Mouse (Mus musculus) right cerebral cortex, postnatal 14 days (tissue): ENCODE data around the gene Rbm28.

Experiments used
- DNase-seq: peaks from one replicate; pipeline ENCODE4 v3.0.0; 2022

The Rbm28 gene

DNA sequence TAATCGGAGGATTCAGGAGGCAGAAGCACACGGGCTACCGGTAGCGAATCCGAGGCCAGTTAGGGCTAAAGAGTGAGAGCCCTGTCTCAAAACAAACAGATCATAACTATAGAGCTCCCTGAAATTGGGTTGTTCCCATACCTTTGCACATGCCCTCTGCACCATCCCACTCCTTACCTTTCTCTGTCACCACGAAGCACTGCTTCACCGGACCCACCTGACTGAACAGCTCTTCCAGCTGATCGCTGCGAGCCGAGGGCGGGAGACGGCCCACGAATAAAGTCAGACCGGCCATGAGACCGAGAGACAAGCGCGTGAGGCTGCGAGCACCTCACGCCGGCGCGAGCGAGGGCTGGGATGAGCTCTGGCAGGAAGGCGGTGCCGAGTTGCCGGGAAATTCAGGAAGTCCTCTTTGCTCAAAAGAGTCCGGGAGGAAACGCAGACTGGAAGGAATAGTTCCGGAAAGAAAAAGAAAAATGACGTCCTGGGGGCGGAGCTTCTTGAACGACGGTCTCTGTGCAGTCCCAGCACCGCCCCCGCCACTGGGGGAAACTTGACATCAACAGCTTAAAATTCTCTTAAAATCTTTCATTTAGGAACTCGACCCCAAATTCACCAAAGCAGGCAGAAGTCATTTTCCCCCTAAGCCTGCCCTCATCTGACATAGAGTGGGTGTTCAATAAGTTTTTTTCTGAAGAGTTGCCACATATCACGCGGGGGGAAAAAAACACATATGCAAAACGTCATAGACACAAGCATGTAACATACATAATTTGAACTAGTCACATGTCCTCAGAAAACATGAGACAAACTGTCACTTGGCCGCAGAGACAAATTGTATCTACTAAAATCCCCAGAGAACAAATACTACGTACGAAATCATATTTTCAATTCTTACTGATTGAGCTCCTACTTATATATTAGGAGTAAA lies at the start of gene Rbm28:
TSS of gene Rbm28 (minus strand) at position 693 of the 931 bp plus-strand sequence.
- DNase-seq = peak; percentile 81

DNA sequence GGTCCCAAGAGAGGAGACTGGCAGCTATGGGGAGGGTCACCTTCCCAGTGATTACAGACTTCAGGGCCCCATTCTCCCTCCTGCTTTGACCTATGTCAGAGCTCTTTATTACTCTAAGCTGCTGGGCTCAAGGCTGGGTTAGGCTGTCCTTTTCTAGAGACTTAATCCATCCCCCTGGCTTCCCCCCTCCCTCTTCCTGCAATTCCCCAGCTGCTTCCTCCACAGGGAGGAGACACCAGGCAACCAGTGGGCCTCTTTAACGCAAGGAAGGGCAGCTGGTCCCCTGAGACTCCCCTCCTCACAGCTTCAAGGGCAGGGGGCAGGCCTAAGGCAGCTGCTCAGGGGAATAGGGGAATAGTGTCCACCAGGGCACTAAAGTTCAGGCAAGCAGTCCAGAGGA lies 49.4 kb upstream of the Rbm28 start:
- DNase-seq = no peak

DNA sequence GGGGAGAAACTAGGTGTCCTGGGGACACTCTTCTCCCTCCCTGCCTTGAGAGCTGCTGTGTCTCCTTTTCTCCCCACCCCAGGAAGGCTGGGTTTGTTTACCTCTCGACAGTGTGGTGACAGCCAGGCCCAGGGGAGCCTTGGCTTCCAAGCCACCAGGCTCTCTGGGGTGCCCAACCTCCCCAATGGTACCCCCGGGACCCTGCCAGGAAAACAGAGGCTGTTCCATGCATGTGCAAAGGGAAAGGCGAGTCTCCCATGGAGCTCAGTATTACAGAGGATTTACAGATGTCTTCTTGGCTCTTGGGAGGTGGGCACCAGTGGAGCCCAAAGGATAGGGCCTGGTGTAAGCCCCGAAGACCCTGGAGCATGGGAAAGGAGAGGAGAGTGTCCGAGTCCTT lies 48.6 kb upstream of the Rbm28 start:
- DNase-seq = no peak

DNA sequence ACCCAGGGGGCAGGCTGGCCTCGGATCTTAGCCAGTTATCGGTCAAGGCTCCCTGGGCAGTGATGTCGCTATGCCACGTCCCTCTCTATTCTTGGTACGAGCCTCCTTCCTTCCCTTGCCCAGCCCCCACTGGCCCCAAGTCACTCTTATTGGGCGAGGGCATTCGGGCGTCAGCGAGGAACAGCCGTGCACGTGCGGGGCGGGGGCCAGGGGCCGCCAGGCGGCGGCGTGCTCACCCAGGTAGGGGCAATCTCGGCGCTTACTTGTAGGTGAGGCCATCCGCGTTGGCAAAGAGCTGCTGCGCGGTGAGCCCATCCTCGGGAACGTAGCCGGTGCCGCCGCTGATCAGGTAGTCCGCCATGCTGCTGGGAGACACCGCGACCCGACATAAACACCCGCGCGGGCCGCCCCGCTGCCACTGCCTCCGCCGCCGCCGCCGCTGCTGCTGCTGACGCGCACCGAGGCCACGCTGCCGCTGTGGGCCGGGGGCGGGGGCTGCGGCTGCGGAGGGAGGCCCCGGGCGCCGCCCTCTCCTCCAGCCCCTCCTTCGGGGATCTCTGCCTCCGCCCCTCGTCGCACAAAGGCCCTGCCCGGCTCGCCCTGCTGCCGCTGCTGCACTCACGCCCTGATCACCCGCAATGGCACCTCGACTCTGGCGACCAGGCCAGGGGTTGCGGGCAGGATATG lies 47.1 kb upstream of the Rbm28 start:
- DNase-seq = peak; percentile 70

DNA sequence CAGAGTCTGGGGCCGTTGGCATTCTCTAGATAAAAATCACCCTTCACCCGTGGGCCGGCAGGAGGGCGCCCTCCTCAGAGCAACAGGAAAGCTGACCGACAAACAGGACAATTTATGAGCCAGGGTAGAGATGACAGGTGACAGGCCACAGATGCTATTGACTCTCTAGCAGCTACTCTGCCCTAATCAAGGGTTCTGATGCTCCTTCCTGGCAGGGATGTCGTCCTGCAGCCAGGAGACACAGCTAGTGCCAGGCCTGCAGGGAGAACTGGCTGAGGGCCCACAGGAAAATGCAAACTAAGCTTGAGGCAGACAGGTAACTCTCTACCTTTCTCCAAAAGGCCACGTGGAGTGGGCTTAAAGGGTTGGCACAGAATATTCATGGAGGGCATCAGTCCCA lies 46.3 kb upstream of the Rbm28 start:
- DNase-seq = no peak

DNA sequence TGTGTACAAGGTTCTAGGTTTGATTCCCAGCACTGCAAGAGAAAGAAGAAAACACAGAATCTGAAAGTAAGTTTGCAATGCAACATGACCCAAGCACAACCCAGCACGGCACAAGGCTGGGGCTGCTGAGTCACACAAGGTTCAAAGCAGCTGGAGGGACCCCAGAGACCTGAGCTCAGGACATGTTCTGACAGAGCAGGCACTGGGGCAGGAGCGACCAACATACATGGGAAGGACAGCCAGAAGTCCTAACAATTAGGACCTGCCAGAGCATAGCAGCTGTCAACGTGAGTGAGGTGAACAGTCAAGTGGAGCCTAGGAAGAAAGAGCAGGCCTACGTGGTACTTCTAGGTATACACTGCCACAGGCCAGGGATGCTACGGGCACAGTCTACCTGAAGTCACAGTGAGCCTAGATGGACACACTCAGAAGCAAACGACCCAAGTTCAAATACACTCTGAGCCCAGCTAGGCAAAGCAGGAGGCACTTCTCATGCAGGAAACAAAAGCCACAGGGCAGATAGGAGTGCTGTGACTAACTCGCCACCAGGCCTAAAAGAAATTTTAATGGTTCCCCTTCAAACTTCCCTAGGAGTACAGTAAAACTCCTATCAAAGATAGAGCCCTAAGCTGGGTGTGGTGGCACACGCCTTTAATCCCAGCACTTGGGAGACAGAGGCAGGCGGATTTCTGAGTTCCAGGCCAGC lies 45.6 kb upstream of the Rbm28 start:
- DNase-seq = no peak

DNA sequence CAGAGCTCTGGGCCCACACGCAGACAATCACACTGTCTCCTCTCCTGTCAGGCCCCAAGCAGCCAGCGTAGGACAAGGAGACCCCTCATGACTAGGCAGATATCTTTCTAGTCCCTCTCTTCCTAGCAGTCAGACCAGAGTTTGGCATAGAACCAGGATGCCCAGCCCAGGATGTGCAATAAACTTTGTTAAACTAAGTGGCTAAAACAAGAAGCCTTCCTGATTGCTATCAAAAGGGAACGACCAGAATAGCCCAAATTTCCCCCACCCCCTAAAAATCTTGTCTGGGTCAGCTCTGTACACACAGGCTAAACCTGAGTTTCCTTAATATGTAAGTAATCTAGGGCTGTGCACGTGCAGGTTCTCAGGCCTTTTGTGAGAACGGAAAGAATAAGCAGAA lies 43.4 kb upstream of the Rbm28 start:
- DNase-seq = no peak

DNA sequence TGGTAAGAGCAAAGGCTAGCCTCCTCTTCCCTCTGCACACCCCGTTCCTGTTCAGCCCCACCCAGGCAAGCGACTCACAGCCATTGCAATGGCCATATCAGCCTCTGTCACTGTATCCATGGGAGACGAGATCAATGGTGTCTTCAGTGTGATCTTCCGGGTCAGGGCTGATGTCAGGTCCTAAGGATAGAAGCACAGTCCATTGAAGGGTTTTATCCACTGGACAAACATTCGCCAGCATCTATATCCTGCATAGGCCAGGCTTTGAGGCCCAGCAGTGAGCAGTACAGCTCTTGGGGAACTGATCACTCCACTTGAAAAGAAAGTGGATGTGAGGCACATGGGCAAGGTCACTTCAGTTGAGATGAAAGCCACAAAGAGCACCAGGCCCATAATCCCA lies 42.2 kb upstream of the Rbm28 start:
- no peak for DNase-seq

DNA sequence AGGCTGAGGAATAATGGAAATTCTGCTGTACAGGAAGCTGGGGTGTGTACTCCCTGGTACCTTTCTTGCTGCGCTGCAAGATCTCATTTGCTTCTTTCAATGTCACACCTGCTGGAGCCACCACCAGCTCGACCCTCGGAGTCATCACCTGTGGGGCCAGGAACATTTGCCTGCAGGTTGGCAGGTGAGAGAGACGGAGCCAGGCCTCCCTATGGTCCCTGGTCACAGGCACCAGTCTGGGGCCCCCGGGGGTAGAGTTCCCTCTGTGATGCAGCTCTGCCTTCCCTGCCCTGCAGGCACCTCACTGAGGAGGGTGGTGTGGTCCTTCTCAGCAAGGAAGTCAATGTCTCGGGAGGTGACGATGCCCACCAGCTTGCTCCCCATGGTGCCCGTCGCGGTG lies 41.2 kb upstream of the Rbm28 start:
- DNase-seq = no peak

DNA sequence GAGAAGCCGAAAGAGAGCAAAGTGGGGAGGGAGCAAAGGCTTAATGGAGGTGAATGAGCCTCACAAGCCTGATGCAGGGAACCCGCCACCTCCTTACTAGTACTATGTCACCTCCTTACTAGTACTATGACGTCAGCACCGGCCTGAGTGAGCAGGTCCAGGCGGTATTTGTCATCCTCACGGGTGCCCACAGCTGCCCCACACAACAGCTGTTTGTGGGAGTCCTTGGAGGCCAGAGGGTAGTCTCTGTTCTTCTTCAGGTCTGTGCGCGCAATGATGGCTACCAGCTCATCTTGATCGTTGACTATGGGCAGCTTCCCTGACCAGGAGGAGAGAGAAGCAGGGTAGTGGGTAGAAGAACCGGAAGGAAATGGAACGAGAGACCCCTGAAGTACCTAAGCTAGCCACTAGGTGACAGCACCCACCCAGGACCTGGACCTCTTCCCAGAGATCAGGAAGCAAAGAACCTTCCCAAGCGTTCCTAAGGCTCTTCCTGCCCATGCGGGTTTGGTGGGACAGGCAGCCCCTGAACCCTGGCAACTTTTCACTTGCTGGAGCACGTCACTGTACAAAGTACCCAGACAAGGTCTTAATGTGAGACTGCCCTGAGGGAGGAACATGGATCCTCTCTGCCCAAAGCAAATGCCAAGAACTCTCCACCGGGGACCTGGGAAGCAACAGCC lies 40.3 kb upstream of the Rbm28 start:
- DNase-seq = peak; percentile 51

DNA sequence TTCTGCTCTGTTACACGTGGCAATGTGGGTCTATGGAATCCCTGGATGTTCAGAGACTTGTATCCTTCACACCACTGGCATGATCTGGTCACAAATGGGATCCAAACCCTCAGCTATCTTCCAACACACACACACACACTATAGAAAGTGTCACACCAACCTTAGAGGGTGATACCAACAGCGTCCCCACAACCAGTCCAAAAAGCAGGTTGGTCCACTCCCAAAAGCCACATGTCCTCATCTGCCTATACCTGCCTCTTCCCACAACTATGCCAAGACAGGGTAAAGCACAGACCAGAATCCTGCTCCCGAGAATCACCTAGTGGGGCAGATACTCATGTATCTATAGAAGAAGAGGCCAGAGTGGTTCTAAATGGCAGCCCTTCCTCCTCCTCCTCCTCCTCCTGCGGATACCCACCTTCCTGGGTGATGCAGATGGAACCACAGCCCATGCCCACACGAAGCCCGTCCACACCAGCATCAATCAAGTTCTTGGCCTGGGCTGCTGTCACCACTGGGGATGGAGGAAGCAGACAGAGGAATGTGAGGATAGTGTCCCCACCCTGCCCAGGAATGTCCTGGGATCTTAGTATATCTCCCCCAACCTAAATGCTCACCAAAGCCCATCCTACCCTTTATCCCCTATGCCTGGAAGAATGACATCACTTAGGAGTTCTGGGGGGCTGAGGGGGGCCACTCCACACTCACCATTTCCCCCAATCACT lies 39.2 kb upstream of the Rbm28 start:
- DNase-seq = no peak

DNA sequence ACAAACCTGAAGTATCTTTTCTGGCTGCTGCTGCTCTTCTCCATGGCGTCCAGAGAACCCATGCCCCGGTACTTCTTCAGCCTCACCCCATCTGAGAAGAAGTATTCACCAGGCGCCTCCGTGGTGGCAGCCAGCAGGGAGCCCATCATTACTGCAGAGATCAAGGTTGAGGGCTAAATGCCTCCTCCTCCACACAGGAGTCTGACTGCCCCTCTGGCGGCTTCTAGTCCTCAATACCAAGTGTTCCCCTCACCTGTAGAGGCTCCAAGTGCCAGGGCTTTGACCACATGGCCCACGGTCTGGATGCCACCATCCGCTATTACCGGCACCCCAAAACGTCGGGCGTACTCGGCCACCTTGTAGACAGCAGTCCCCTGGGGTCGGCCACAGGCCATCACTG lies 38.3 kb upstream of the Rbm28 start:
- DNase-seq = no peak

DNA sequence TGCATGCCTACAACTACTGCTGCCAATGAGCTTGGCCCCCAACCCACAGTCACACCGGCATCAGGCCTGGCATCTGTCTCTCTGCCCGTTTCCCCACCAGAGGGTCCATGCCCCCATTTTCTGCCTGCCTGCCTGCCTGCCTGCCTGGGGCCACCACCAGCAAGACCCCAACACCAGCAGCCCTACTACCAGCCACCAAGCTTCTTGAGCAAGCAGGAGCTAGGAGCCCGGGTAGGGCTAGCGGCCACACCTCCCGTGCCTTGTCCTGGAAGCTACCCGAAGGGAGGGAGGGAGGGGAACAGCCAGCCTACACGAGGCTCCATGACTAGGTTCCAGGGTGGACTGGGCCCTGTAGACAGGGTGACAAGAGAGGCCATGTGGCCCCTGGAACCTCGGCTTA lies 37.2 kb upstream of the Rbm28 start:
- no peak for DNase-seq

DNA sequence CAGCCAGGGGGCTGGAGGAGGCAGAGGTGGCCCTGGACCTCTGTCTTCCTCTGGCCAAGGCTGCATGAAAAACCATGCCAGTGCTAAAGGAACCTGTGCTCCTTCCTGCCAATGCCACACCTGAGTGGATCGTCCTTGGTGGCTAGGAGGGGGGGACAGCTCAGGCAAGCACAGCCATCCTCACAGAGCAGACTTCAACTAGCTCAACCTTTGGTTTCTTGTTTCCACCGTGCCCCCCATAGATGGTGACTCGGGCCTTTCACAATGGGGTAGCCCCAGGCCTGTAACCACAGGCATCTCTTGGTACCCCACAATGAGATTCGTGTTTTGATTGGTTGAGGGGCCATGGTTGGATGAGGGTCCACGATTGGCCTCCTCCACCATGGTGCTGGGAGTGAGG lies 36.5 kb upstream of the Rbm28 start:
- no peak for DNase-seq

DNA sequence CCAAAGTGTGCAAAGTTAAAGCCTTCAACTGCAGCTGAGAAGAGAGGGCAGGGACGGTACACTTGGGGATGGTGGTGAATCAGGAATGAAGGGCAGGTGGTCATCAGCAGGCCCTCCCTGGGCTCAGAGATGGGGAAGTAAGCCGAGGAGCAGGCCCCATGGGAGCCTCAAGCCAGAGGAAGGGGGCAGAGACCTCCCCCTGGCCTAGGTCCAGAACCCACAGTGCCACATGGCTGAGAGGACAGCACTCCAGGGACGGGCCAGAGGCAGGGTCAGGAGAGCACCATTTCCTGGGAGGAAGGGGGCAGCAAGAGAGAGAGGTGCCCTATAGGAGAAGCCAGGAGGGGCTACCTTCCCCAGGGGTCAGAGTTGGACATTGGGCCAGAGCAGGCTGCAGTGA lies 35.7 kb upstream of the Rbm28 start:
- no peak for DNase-seq

DNA sequence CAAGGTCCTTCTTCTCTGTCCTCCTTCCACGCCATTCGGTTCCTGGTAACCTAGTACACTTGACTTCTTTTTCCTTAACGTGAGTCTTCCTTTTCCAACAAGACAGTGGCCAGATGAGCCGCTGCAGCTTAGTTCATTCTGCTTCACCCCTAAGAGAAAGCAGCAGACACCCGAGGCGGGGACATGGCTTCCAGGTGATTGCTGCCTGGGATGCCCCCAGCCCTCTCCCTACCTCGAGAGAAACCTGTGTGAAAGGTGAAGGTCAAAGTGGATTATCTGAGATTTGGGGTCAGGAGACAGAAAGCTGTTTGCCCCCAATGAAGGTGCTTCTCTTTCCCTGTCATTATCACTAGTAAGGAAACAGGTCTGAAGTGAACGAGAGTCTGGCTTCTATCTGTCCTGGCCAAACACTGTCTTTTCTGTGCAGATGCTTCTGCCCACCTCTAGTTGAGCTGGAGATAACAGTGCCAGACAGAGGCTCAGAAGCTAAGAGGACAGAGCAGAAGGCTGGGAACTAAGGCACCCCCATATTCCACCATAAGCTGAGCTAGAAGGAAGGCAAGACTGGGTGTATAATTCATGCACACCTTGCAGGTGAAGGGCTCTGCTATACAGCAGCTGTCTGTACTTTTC lies 34.5 kb upstream of the Rbm28 start:
- no peak for DNase-seq

DNA sequence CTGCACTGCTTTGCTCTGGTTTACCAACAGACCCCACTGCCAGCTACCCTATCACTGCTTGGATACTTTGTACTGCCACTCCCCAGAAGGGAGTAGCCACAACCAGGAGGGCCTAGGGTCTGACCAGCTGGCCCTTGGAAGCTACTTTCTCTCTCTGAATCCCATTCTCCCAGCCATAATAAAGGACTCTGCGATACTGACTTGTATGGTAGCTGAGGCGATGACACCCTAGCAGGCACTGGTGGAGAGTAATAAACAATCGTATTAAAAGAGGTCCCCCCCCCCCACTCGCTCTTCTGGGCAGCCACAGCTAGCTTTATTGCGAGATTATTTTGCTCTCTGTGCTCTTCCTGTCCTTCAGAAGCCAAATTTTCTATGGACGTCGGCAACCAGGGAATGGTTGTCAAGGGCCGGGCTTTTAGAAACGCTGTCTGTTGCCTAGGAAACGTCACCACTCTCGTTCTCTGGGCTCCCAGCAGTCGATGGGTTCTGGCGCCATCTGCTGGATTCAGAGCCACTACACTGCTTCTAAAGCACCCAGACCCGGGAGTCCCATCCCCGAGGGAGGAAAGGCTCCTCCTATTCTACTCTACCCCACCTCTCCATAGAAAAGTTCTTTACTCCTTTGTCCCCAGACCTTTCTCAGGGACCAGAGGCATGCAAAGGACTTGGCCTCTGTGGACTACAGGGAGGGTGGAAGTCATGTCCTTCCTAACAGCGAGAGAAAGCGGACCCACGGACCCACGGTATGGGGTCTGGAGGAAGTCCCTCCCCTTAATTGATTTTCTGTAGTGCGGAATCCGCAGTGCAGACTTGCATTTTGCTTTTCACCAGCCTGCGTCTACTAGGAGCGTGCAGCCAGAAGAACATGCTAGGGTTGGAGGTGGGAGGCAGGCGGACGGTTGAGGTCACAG lies 33.8 kb upstream of the Rbm28 start:
- DNase-seq = peak; percentile 95

DNA sequence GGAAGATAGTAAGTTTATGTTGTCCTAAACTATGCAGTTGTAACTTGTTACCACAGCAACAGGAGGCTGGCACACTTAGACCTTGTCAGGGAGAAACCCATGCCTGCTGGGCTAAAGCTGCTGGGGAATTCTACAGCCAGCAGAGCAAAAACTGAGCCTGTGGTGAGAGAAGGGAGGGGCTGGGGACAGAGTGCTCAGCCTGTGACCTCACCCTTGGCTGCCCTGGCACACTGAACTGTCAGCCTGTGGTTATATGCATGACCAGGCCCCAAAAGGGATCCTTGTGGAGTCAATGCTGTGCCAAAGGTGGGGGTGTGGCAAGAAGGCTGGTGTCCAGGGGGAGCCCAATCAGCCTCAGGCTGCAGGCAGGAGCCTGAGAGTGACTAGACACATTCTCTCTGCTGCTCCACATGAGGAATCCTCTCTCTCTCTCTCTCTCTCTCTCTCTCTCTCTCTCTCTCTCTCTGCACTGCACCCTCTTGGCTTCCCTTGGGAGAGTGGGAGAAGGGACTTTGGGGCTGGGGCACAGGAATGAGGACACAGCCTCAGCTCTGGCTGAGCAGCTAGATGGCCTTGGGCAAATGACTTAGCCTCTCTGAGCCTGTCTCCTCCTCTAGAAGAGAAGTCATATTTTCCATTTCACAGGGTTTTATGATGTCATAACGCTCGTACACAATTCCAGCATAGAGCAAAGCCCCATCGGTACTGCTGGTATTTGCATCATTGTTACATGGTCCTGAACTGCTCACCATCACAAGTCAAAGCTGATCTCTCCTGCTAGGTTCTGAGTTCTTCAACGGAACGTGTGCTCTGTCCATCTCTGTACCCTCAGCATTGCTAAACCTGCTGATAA lies 31.3 kb upstream of the Rbm28 start:
- no peak for DNase-seq

DNA sequence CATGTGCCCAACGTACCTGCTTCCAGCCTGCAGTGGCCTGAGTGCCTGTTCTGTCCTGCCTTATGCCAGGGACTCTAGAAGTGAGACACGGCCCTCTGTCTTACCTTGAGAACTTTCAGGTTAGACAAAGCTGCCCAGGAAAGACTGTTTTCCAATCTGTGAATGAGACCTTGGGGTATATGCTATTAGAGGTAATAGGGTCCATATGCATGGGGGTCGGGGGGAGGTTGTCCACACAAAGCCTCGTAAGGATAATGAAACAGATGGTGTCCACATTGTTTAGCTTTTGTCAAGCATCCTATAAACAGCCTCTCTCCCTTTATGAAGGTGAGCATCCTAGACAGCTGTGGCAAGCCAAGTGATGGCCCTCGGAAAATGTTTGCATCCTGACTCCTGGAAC lies 30.3 kb upstream of the Rbm28 start:
- no peak for DNase-seq
